Mouse (Mus musculus) right cerebral cortex, adult 2 months (tissue): Measurements from ENCODE around the gene Gpr4.
A peak's percentile ranks its signal among the peaks of the same experiment; 100 is the strongest.

Experiments used
- DNase-seq, 2 experiments: peaks; one replicate each; pipeline ENCODE4 v3.0.0; 2021 to 2022; ENCODE audit warnings: low spot score in 2 of 2

Gene Gpr4

DNA sequence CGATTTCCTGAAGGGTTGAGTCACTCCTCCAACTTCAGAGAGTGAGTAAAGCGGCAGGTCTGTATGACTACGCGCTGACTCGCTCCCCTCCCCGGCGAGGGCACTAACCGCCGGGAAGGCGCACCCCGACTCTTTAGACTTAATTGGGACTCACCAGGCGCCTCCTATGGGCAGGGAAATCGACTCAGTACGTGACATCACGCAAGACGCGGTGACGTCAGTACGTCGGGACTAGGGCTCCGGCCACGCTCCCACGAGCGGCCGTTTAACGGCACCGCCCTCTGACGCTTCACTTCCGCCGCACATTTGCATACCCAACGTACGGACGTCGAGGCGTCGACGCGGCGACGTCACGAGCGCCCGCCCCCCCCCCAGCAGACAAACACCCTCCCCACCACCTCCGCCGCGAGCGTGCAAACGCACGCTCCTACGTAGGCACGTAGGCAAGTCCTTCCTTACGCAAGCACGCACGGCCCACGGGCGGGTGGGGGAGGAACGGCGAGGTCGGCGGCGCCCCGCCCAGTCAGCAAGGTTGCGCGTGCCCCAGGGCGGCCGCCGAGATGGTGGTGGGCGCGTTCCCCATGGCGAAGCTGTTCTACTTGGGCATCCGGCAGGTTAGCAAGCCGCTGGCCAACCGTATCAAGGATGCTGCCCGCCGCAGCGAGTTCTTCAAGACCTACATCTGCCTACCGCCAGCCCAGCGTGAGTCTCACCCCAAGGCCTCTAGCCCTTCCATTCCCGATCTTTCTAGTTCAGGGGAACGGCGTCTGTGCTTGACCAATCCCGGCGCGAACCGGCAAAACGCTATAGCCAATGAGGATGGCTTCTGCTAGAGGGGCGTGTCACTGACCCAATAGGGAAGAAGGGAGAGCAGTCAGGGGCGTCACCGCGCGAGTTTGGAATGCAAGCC lies 15.8 kb downstream of the Gpr4 start, which contains the start of gene Opa3:
TSS of gene Opa3 (plus strand) at position 452 of the 910 bp plus-strand sequence.
- DNase-seq: peak; percentile 100

DNA sequence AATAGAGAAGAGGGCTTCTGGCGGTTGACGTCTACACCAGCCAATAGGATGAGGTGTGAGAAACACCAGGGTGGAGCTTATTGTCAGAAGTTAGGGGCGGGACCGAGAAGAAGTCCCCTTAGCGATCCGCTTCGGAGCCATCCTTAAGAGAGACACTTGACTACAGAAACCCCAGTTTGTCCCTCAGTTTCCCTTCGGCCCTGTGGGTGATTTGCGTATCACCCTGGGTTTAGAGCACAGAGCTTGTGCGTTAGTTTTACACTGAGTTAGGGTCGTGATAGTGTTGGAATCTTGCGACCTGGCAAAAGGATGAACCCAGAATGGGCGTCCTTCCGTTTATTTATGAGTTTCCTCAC lies 16.4 kb downstream of the Gpr4 start:
- DNase-seq: no peak

DNA sequence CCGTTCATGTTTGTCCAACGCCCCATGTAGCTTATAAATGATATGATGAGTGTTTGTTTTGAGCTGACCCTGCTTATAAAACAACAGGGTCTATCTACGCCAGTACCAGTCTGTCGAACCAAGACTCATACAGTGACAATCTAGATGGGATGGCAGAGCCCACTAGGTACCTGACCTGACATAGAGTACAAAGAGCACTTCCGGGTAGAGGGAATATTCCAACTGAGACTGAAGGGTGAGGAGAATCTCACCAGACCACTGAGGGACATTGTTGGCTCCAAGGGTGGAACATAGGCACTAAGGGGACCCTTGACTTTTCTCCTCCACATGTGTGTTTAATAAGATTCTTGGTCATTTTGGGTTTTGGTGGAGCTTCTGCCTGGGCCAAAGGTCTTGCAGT lies 17.1 kb downstream of the Gpr4 start:
- no peak for DNase-seq

DNA sequence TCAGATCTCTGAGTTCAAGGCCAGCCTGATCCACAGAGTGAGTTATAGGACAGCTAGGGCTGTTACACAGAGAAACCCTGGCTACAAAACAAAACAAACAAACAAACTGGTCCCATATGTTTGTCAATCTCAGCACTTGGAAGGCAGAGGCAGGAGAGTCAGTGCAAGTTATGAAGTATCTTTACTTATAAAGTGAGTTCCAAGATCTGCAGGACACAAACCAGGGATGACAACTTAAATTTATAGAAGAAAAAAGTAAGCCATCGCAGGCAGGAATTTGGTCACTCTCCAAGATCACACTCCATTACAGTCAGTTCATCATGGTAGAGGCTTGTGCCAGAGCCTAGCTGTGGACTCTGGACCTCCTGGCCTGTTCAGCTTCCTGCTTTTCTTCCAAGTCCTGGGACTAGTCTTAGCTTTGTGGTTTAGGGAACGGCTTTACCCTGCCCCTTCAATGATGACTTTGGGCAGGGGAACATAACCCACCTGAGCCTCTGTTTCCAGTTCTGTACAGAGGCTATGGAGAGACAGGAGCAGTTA lies 17.8 kb downstream of the Gpr4 start:
- DNase-seq: no peak

DNA sequence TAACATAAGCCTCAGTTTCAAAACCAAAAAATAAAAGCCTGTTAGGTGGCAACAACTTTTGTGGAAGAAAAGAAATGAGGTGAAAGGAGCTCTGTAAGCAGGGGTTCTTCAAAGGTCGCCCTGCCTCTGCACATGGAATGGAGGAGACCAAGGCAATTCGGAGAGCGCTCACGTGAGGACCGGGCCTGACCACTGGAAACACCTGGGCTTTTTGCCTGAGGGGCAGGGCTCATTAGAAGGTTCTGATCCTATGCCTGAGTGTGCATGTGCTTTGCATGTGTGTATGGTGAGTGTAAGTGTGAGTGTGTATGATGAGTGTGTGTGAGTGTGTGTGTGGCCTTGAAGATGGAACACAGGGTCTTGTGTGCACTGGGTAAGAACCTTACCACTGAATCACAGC lies 18.6 kb downstream of the Gpr4 start:
- no peak for DNase-seq

DNA sequence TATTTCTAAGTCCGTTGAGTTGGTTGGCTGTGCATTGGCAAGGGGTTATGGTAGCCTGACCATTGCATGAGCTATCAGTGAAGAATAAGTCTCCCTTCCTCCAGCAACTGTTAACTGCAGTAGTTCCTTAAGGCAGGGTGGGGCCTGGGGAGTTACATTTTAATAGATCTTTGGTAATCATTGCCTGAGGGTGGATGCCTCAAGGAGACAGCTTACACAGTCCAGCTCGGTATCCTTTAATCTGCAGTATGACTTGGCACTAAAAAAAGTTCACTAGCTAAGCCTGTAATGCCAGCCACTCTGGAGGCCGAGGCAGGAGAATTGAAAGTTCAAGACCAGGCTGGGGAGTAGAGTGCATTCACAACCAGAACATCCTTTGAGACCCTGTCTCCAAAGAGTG lies 19.5 kb downstream of the Gpr4 start:
- DNase-seq: no peak

DNA sequence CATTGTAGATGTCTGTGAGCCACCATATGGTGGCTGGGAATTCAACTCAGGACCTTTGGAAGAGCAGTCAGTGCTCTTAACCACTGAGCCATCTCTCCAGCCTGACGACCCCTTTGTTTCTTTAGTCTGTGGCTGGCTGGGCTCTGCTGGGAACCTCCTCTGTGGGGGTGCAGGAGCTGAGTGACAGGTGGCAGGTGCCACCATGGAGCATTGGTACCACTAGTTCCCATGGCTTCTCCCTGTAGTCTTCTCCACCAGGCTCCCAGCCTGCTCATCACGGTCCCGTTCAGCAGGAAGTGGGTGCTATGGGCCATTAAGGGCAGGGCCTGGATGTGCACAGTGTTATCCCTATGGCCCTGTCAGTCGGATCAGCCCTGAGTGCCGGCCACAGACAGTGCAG lies 22.3 kb downstream of the Gpr4 start:
- no peak for DNase-seq

DNA sequence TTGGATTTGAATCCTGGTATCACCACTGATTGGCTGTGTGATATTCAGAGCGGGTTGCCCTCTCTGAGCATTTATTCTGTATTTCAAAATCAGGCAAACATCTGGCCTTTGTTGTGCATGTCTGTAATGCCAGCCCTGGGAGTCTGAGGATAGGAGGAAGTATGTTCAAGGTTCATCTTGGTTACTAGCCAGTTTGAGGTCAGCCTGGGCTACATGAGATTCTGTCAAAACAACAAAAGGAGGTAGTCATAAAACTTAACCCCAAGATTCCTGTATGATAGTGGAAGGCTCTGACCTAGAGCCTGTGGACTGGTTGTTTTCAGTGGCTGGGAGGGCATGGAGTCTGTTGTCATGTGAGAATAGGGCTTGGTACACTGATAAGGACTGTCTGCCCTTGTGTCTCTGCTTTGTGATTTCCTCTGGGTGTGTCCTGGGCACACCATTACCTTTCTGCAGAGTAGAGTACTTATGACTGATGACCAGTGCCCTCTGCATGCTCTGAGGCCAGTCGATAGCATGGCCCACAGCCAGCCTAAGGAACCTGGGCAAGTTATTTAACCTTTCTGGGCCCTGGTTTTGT lies 22.8 kb downstream of the Gpr4 start:
- DNase-seq: no peak

DNA sequence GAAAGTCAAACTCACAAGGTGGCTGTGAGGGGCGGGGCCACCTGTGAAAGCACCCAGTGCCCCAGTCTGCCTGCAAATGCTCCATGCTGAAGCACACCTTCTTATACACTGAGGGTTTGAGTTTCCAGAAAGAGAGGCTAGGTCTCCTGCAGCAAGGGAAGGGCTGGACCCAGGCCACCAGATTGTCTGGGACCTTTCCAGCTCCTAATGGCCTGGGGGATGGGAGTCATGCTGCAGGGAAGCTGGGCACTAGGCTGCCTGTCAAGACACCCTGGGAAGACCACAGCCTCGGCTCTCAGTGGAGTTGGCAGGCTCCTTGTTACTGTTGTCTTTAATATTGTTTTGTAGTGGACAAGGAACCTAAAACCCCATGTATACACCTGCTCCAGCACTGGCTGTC lies 24.1 kb downstream of the Gpr4 start:
- no peak for DNase-seq

DNA sequence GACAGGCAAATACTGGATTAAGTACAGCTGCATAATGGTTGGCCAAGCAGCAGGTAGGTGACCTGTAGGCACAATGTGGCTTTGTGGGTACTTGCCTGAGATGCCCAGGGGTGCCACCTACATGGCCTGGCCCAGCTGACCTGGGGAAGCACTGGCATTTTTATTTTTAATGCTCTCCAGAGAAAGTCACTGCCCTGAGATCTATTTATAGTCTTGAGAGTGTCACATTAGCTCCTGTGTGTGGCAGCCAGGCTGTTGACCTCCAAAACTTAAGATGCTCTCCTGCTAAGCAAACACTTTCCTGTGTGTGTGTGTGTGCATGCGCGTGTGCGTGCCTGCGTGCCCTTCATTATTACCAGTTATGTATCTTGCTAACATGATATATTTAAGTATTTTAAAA lies 26.0 kb downstream of the Gpr4 start:
- DNase-seq: no peak

DNA sequence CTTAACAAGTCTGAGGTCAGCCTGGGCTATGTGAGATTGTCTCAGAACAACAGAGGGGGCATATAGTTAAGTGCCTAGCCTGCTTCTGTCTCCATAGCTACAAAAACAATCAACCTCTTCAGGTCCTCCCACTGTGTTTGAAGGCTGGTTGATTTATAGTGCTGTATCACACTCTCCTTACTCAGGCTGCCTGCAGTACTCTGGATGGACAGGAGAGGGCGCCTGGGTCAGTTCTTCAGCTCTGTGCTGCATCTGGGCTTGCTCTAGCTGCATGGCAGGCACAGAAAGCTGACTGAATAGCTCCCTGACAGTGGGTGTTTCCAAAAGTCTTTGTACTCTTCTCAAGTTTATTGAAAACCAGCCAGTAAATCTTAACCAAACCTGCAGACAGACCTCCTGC lies 27.1 kb downstream of the Gpr4 start:
- DNase-seq: peak; percentile 97 to 98

DNA sequence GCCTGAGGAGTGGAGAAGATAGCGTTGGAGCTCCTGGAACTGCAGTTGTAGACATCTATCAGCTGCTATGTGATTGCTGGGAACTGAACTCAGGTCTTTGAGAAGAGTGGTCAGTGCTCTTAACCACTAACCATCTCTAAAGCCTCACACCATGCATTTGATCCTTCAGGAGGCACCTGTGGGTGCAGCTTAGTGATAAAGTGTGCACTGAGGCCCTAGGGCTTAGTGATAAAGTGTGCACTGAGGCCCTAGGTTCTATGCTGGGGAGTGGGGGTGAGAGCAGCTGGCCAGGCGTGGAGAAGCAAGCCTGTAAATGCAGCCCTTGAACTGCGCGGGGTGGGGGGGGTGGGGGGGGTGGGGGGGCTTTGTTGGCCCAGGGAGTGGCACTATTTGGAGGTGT lies 27.6 kb downstream of the Gpr4 start:
- DNase-seq: no peak

DNA sequence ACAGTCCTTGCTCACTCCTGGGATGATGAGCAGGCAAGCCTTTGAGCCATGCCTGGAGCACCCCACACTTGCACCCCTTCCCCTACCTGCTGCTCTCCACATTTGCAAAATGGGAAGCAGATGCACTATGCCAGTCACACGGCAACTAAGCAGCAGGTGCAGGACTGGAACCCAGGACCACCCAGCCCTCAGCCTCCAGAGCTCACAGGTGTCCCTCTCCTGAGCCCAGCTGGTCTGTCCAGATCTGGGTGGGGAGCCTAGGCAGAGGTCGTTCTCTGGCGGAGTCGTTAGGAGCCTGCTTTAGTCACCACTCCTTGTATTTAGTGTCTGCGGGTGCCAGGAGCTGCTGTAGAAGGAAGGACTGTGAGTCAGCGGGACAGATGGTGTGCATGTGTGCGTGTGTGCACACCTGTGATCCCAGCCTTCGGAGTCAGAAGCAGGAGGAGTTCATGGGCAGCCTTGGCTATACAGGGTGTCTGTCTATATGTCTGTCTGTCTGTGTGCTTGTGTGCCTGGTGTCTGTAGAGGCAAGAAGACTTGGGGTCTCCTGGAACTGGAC lies 28.6 kb downstream of the Gpr4 start:
- peak; percentile 41 to 48 for DNase-seq

DNA sequence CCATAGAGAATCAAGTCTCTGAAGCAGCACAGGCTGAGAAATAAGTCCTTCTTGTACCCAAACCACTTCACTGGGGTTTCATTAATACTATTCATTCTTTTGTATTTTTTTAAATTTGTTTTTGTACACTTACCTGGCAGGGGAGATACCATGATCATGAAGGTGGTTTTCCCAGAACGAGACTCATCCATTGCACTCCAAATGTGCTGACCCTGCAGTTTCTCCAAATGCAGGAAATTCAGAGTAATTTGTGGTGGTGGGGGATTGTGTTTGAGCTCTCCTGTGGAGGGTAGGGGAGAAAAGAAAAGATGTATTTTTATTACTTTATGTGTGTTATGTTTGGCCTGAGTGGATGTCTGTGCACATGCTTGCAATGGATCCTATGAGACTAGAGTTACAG lies 29.7 kb downstream of the Gpr4 start:
- no peak for DNase-seq

DNA sequence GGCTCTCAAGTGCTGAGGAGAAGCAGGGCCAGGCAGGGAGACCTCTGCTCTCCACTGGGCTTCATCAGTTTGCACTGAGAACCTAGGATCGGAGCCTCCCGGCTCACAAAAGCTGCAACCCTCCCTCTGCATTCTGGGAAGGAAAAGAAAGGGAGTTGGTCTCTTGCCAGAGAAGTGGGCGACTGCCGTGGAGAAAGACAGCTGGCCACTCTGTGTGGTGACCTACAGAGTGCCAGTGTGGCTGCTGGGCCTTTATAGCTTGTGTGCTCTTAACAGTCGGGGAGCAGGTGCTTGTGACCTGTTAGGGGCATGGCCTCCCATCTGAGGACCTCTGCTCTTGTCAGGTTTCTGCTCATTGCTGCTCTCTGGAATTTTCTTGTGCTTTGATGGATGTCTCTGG lies 31.5 kb downstream of the Gpr4 start:
- peak; percentile 31 to 44 for DNase-seq

DNA sequence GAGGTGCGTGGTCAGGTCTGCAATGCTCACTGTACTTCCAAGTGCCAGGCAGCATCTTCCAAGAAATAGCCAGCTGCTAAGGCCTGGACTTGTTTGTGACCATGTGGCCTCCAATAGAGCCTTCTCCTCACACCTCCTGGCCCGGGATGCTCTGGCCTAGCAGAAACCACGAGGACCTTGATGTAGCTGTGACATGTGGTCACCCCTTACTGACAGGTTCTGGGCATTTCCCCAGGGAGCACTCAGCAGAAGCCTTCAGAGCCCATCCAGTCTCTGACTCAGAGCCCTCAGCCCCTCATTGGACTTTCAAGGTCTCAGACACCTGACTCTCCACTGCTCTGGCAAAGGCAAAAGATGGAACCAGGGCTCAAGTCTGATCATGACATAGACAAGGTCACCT lies 32.7 kb downstream of the Gpr4 start:
- DNase-seq: no peak

DNA sequence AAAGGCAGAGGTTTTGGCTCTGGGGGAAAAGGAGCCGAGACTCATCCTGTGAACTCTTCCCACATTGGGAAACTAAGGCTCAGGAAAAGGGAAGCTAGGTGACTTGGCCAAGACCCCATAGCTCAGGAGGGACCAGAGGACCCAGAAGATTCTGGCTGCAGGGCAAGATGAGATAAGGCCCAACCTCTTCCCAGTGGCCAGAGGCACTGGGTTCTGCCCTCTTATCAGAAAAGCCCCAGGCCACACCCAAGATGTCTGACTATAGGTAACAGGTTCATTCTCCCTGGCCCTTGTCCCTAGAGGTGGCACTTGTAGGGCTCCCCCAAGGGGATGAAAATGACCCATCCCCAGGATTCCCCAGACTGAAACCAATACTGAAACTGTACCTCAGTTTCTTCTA lies 34.5 kb downstream of the Gpr4 start:
- DNase-seq: no peak

DNA sequence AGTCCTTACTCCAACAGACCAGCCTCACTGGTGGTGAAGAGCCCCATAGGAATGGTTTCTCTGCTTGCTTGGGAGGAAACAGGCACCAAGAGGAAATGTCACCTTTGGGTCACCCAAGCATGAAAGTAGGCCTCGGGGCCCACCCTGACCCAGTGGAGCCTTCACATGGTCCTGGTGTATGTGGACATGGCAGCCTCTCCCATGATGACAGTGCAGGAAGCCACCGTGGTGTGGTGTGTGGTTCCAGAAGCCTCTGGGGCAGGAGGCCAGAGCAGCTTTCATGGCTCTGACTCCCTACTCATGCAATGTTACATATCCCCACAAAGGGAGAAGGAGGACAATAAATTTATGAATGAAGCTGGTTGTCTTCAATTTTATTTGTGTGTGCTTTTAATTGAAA lies 35.2 kb downstream of the Gpr4 start:
- no peak for DNase-seq

DNA sequence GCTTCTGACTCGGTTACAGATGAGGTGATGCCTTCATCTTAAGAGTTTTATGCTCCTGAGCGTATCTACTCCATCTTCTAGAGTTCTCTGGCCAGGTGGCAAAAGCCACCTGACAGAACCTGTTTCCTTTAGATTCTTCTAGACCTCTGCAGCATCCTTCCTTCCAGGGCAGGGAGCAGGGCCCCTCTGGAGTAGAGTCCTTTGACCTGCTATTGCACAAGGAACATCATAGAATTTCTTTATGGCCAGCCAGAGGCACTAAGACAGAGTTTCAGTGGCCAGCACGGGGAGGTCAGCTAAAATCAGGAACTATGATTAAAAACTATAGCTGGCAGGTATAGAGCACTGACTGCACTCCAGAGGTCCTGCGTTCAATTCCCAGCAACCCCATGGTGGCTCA lies 39.7 kb downstream of the Gpr4 start:
- no peak for DNase-seq

DNA sequence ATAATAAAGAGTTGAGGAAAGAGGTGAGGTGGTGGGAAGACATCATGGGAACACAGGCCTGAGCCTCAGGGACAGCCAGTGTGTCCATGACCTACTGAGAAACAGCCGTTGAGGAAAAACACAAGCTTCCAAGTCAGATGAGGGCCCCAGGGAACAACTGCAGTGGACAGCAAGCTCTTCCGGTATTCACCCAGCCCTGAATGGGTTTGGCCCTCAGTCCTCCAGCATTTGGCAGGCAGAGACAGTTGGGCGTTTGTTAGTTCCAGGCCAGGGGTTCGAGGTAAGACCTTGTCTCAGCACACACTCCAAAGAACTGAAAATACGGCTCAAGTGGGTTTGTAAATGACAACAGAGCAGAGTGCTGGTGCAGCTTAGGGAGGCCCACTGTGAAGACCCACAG lies 41.1 kb downstream of the Gpr4 start:
- no peak for DNase-seq

DNA sequence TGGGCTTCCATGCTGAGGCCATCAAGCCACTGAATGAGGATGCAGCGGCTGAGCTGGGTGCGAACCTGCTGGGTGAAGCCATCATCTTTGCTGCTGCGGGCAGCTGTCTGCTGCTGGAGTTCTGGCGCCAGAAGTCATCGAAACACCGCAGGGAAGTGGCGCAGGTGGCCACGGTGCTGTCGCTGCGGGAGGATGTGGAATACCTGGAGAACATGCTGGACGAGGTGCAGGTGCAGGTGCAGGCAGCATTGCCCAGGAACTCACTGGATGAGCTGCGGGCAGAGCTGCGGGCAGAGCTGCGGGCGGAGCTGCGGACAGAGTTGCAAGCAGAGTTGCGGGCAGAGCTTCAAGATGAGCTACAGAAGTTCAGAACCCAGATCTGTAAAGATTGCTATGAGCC lies 43.1 kb downstream of the Gpr4 start:
- no peak for DNase-seq

DNA sequence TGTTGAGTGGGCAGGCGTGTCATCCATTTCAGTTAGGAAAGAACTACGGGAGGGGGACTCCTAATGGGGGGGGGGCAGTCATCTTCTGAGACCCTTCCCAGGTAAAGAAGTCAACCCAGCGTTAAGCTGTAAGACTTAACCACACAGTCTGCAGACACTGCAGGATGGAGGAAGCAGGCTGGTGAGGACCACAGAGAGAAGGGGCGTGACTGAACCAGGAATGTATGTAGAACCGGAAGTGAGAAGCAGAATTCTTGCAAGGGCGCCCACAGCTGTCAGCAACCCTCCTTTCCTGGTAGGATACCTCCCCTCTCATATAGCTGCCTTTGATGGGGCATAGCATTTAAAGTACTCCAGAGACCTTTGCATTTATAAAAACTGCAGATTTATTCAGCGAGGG lies 44.2 kb downstream of the Gpr4 start:
- no peak for DNase-seq
